Mouse (Mus musculus): ENCODE results near the gene Pard3. TPM values are rescaled to one million over a fixed set of nuclear protein-coding genes. Genes with fewer than 3 reads are reported as not detected.

Pard3 gene
- polyA plus RNA-seq, 1 experiment from 2014 or later = 27.3 TPM

DNA sequence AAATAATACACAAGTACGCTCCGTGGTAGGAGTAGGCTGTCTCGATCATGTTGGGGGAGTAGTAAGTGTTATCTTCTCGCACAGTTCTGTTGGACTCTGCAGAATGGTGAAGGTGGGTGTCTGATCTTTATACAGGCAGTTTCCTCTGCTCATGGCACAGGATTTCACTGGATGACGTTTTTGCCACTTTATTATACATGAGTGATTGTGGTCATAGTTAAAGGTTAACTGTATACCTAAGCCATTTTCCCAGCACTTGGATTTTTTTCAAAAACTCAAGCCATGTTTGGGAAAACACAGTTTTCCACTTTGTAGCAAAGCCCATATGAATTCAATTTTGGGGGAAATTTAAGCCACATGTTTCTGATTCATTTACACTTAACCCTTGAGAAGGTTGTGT lies 489.9 kb downstream of the Pard3 start:
- DNase-seq (no peak), ATAC-seq (ENCODE audit: low FRiP score, low TSS enrichment) (no peak)
- no peak overlapping the region for H3K4me3 ChIP-seq (replicated peaks; ENCODE audit: low read depth, low read length)
- no peak overlapping the region for H3K4me2 ChIP-seq (ENCODE audit: low read length)
- H3K36me3 ChIP-seq (ENCODE audit: control insufficient read depth, insufficient read depth, low read length) = no peaks in the 10 kb centered on the region
- no peaks in the 10 kb centered on the region for H3K9me3 ChIP-seq (ENCODE audit: control insufficient read depth, low read length)
- H3K27me3 ChIP-seq (ENCODE audit: control insufficient read depth, insufficient read depth, low read length) = no peaks in the 10 kb centered on the region
- peaks cover 37% of the 10 kb centered on the region for H3K4me1 ChIP-seq (ENCODE audit: control insufficient read depth, insufficient read depth, low read length)
- H3K27ac ChIP-seq (replicated peaks; ENCODE audit: low read depth, low read length) = no peak overlapping the region
- no peak overlapping the region for H3K9ac ChIP-seq (replicated peaks; ENCODE audit: low read length)
- WGBS = 86% methylated on average over 5 of the region's 5 CpGs

- H3K4me1 ChIP-seq (ENCODE audit: control insufficient read depth, insufficient read depth, low read length) = peaks cover 33% of the 10 kb centered on the region
- no peaks in the 10 kb centered on the region for H3K36me3 ChIP-seq (ENCODE audit: control insufficient read depth, insufficient read depth, low read length)
- H3K9ac ChIP-seq (replicated peaks; ENCODE audit: low read length) = no peak overlapping the region
- H3K27ac ChIP-seq (replicated peaks; ENCODE audit: low read depth, low read length) = no peak overlapping the region
- H3K4me3 ChIP-seq (replicated peaks; ENCODE audit: low read depth, low read length) = no peak overlapping the region
- 66% methylated on average over 2 of the region's 2 CpGs for WGBS
- H3K4me2 ChIP-seq (ENCODE audit: low read length) = no peak overlapping the region
- H3K9me3 ChIP-seq (ENCODE audit: control insufficient read depth, low read length) = no peaks in the 10 kb centered on the region
- ATAC-seq (ENCODE audit: low FRiP score, low TSS enrichment) = no peak
- no peak for DNase-seq
- no peaks in the 10 kb centered on the region for H3K27me3 ChIP-seq (ENCODE audit: control insufficient read depth, insufficient read depth, low read length)
These were observed 492.1 kb downstream of the Pard3 start for GRCm38 (mm10) chr8:127555795-127556194.

DNA sequence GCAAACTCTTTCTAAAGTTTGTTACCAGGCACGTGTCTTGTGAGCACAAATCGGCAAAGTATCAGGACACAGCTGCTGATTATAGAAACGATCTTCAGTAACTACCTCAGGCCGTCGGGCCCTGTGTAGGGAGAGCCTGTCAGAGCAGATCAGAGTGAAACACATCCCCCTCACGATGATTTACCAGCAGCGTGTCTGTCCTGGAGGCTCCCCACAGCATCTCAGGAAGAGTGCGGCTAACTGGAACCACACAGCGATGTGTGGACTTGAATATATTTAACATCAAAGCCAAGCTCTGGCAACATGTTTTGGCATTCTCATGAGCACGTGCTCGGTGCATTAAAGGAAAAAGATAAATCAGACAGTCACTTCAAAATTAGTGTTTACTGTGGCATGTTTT lies 493.3 kb downstream of the Pard3 start:
- no peak overlapping the region for H3K4me2 ChIP-seq (ENCODE audit: low read length)
- peak; percentile 69 for DNase-seq
- no peaks in the 10 kb centered on the region for H3K9me3 ChIP-seq (ENCODE audit: control insufficient read depth, low read length)
- H3K27ac ChIP-seq (replicated peaks; ENCODE audit: low read depth, low read length) = no peak overlapping the region
- peaks cover 24% of the 10 kb centered on the region for H3K4me1 ChIP-seq (ENCODE audit: control insufficient read depth, insufficient read depth, low read length)
- peak; percentile 58; the same call in 1 of the 2 replicates for ATAC-seq (ENCODE audit: low FRiP score, low TSS enrichment)
- no peaks in the 10 kb centered on the region for H3K36me3 ChIP-seq (ENCODE audit: control insufficient read depth, insufficient read depth, low read length)
- no peak overlapping the region for H3K4me3 ChIP-seq (replicated peaks; ENCODE audit: low read depth, low read length)
- H3K27me3 ChIP-seq (ENCODE audit: control insufficient read depth, insufficient read depth, low read length) = no peaks in the 10 kb centered on the region
- 9% methylated on average over 11 of the region's 11 CpGs for WGBS
- no peak overlapping the region for H3K9ac ChIP-seq (replicated peaks; ENCODE audit: low read length)

DNA sequence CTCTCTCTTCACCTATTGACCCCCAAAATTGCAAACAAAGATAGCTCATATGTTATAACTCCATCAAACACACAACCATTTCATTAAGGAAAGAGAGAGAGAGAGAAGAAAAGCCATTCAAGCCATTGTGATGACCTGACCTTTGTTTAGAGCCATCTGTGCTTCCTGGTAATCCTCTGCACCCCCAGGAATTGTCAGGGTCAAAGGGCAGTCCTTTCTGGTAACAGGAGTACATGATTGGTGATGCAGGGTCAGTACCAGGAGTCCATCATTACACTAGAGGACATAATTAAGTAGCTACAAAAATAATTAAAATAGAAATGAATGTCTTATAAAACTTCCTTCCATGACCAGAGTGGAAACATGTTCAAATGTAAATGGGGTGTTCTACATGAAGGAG lies 493.9 kb downstream of the Pard3 start:
- no peak for DNase-seq
- Histone ChIP-seq H3K36me3 (ENCODE audit: control insufficient read depth, insufficient read depth, low read length) (no peaks in the 10 kb centered on the region), H3K27ac (replicated peaks; ENCODE audit: low read depth, low read length) (no peak overlapping the region), H3K9me3 (ENCODE audit: control insufficient read depth, low read length) (no peaks in the 10 kb centered on the region), H3K9ac (replicated peaks; ENCODE audit: low read length) (no peak overlapping the region), H3K4me2 (ENCODE audit: low read length) (no peak overlapping the region), H3K4me1 (ENCODE audit: control insufficient read depth, insufficient read depth, low read length) (peaks cover 18% of the 10 kb centered on the region), H3K27me3 (ENCODE audit: control insufficient read depth, insufficient read depth, low read length) (no peaks in the 10 kb centered on the region), H3K4me3 (replicated peaks; ENCODE audit: low read depth, low read length) (no peak overlapping the region)
- ATAC-seq (ENCODE audit: low FRiP score, low TSS enrichment) = no peak

DNA sequence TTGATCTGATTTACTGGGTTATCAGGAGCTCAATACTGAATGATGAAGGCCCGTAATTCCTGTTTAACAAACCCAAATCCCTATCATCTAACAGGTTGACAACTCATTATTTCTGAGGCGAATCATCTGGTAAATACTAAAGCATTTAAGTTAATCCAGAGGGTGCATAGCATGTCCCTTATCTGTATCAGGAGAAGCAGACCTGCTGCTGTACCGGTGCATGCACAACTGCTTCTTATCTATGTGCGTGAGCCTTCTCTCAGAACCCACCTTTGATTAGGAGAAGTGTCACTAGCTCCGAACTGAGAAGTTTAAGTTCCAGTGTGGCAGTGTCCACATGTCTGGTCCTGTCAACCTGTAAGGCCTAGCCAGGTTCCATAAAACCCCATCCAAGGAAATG lies 499.9 kb downstream of the Pard3 start:
- Histone ChIP-seq H3K36me3 (ENCODE audit: control insufficient read depth, insufficient read depth, low read length) (no peaks in the 10 kb centered on the region), H3K4me1 (ENCODE audit: control insufficient read depth, insufficient read depth, low read length) (no peaks in the 10 kb centered on the region), H3K9me3 (ENCODE audit: control insufficient read depth, low read length) (no peaks in the 10 kb centered on the region), H3K9ac (replicated peaks; ENCODE audit: low read length) (no peak overlapping the region), H3K4me3 (replicated peaks; ENCODE audit: low read depth, low read length) (no peak overlapping the region), H3K27me3 (ENCODE audit: control insufficient read depth, insufficient read depth, low read length) (no peaks in the 10 kb centered on the region), H3K4me2 (ENCODE audit: low read length) (no peak overlapping the region), H3K27ac (replicated peaks; ENCODE audit: low read depth, low read length) (no peak overlapping the region)
- 89% methylated on average over 5 of the region's 5 CpGs for WGBS
- DNase-seq = no peak
- ATAC-seq (ENCODE audit: low FRiP score, low TSS enrichment) = no peak

- H3K4me3 ChIP-seq (replicated peaks; ENCODE audit: low read depth, low read length) = no peak overlapping the region
- H3K27me3 ChIP-seq (ENCODE audit: control insufficient read depth, insufficient read depth, low read length) = no peaks in the 10 kb centered on the region
- 23% methylated on average over 4 of the region's 4 CpGs for WGBS
- H3K27ac ChIP-seq (replicated peaks; ENCODE audit: low read depth, low read length) = no peak overlapping the region
- H3K4me1 ChIP-seq (ENCODE audit: control insufficient read depth, insufficient read depth, low read length) = no peaks in the 10 kb centered on the region
- DNase-seq (no peak), ATAC-seq (ENCODE audit: low FRiP score, low TSS enrichment) (no peak)
- no peaks in the 10 kb centered on the region for H3K36me3 ChIP-seq (ENCODE audit: control insufficient read depth, insufficient read depth, low read length)
- no peaks in the 10 kb centered on the region for H3K9me3 ChIP-seq (ENCODE audit: control insufficient read depth, low read length)
- H3K9ac ChIP-seq (replicated peaks; ENCODE audit: low read length) = no peak overlapping the region
- no peak overlapping the region for H3K4me2 ChIP-seq (ENCODE audit: low read length)
These were observed 500.7 kb downstream of the Pard3 start for GRCm38 (mm10) chr8:127564426-127564825.

DNA sequence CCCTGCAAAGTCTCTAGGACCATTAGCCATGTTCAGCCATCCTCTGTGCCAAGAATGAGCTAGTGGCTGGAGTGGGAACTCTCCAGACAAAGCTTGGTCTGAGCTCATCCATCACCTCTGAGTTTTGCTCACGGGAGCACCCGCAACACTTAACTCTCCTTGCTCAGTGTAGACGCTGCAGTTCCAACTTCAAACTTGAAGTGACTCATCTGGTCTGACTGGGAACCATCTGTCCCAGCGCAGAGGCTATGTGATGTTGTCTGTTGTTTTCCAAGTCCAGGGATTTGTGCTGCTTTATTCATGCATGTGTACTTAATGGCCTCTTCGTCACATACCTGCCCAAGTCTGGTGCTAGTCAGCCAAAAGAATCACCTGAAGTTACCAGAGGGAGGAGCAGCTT lies 505.5 kb downstream of the Pard3 start:
- H3K4me1 ChIP-seq (ENCODE audit: control insufficient read depth, insufficient read depth, low read length) = no peaks in the 10 kb centered on the region
- no peaks in the 10 kb centered on the region for H3K27me3 ChIP-seq (ENCODE audit: control insufficient read depth, insufficient read depth, low read length)
- no peaks in the 10 kb centered on the region for H3K9me3 ChIP-seq (ENCODE audit: control insufficient read depth, low read length)
- no peak overlapping the region for H3K4me3 ChIP-seq (replicated peaks; ENCODE audit: low read depth, low read length)
- no peak overlapping the region for H3K4me2 ChIP-seq (ENCODE audit: low read length)
- H3K9ac ChIP-seq (replicated peaks; ENCODE audit: low read length) = no peak overlapping the region
- WGBS = 94% methylated on average over 5 of the region's 5 CpGs
- no peak for DNase-seq
- ATAC-seq (ENCODE audit: low FRiP score, low TSS enrichment) = no peak
- H3K27ac ChIP-seq (replicated peaks; ENCODE audit: low read depth, low read length) = no peak overlapping the region
- no peaks in the 10 kb centered on the region for H3K36me3 ChIP-seq (ENCODE audit: control insufficient read depth, insufficient read depth, low read length)

DNA sequence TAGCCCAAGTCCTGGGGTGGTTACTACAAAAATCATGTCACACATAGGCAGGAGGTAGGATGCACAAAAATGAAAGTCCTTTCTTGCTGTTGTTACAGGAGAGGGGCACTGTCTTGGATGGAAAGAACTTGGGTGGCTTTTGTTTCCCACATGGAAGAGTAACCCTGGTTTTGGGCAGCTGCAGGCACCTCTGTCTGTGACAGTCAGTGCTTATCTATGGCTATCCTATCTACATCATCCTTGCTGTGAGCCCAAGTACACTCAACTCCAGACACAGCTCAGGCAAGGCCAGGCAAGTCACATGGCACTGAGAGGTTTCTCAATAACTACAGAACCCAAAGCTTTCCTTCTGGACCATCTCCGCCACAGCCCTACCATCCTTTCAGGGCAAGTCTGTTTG lies 506.8 kb downstream of the Pard3 start:
- Histone ChIP-seq H3K9ac (replicated peaks; ENCODE audit: low read length) (no peak overlapping the region), H3K9me3 (ENCODE audit: control insufficient read depth, low read length) (no peaks in the 10 kb centered on the region), H3K27me3 (ENCODE audit: control insufficient read depth, insufficient read depth, low read length) (no peaks in the 10 kb centered on the region), H3K27ac (replicated peaks; ENCODE audit: low read depth, low read length) (no peak overlapping the region), H3K36me3 (ENCODE audit: control insufficient read depth, insufficient read depth, low read length) (no peaks in the 10 kb centered on the region), H3K4me2 (ENCODE audit: low read length) (no peak overlapping the region), H3K4me1 (ENCODE audit: control insufficient read depth, insufficient read depth, low read length) (no peaks in the 10 kb centered on the region), H3K4me3 (replicated peaks; ENCODE audit: low read depth, low read length) (no peak overlapping the region)
- ATAC-seq (ENCODE audit: low FRiP score, low TSS enrichment) (no peak), DNase-seq (no peak)
- WGBS = 93% methylated on average over 1 of the region's 1 CpGs

DNA sequence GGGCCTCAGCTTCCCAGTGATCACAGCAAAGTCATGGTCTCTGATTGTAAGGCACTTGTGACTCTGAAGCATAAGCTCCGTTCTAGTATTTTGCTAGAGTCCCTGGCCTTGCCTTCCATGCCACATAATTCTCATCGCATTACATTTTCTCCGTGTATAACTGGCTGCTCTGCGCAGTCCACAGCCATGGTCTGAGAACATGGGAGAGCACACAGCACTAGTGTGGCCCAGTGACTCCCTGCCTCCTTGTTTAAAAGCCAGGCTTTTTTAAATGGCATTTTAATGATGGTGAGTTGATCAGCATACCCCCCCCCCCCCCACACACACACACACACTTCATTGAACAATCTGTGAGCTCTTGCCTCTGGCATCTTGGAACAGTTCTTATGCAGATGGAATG lies 508.8 kb downstream of the Pard3 start:
- 0 out of 2 replicates have a peak overlapping the region, but pooled peaks have one; percentile 26 for H3K27ac ChIP-seq (replicated peaks; ENCODE audit: low read depth, low read length)

More for the DNA sequence above, 508.8 kb downstream of the Pard3 start:
- no peaks in the 10 kb centered on the region for H3K27me3 ChIP-seq (ENCODE audit: control insufficient read depth, insufficient read depth, low read length)
- H3K9me3 ChIP-seq (ENCODE audit: control insufficient read depth, low read length) = no peaks in the 10 kb centered on the region
- H3K4me1 ChIP-seq (ENCODE audit: control insufficient read depth, insufficient read depth, low read length) = no peaks in the 10 kb centered on the region
- WGBS = 87% methylated on average over 4 of the region's 4 CpGs
- DNase-seq (no peak), ATAC-seq (ENCODE audit: low FRiP score, low TSS enrichment) (no peak)
- H3K4me2 ChIP-seq (ENCODE audit: low read length) = no peak overlapping the region
- no peak overlapping the region for H3K9ac ChIP-seq (replicated peaks; ENCODE audit: low read length)
- H3K4me3 ChIP-seq (replicated peaks; ENCODE audit: low read depth, low read length) = no peak overlapping the region
- no peaks in the 10 kb centered on the region for H3K36me3 ChIP-seq (ENCODE audit: control insufficient read depth, insufficient read depth, low read length)

All from midbrain, embryonic 14.5 days (tissue).